25 mouse cellular contexts compared by ENCODE assay signal in the genomic region with DNA sequence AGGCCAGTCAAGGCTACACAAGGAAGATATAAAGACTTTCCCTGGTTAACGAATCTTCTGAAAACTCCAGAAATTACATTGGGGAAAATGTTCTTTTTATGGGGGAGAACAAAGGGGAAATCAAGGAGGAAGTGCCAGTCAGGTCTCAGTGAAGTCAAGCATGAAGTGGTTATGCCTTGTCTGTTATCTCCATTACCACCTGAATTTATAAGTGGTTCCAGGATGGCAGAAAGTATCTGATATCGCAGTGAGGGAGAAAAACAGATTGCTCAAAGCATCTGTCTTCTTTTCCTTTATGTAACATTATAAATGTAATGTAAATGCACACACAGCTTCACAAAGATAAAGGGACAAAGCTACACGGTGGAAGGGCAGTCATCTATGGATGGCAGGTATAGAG.
DNase-seq lines count a peak whose midpoint lies in the region; ATAC-seq and TF ChIP-seq lines count a peak whose summit lies in the region.
"Had no signal": no experiment of that assay in that cellular context is flagged by ENCODE, and none has a peak within 500 bp of the region (broad histone marks: within the 10 kb centered on the region; RNA-seq: fewer than 3 reads in every experiment).

No protein-coding gene starts in this region.

- 73% methylated on average over 3 of the region's 3 CpGs for WGBS in forebrain, postnatal 0 days
- 78% methylated on average over 3 of the region's 3 CpGs for WGBS in heart, embryonic 12.5 days

- TF ChIP-seq CTCF in G1E (IDR thresholded peaks at IDR 0.05; ENCODE audit: low read depth, low read length), result no peak
- TF ChIP-seq CTCF in forebrain, postnatal 0 days (IDR thresholded peaks at IDR 0.05; ENCODE audit: low read depth), result no peak

- H3K9ac ChIP-seq in forebrain, postnatal 0 days, result no peak overlapping the region
- no peak overlapping the region for H3K9ac ChIP-seq in heart, embryonic 12.5 days
- H3K9ac ChIP-seq: embryonic facial prominence, embryonic 13.5 days; embryonic facial prominence, embryonic 15.5 days; forebrain, embryonic 12.5 days had no signal

- H3K27ac ChIP-seq in forebrain, postnatal 0 days (ENCODE audit: low read depth, low read length), result no peak overlapping the region
- H3K27ac ChIP-seq in heart, embryonic 12.5 days (ENCODE audit: poor library complexity, severe bottlenecking), result no peak overlapping the region
- H3K27ac ChIP-seq: embryonic facial prominence, embryonic 13.5 days; embryonic facial prominence, embryonic 15.5 days; forebrain, embryonic 10.5 days; forebrain, embryonic 12.5 days had no signal

- peak; percentile 35 for DNase-seq in 416B (ENCODE audit: low read depth)
- DNase-seq in G1E (ENCODE audit: low spot score), result no peak
- DNase-seq in MEL-GATA-1-ER (ENCODE audit: extremely low read depth, low read depth), result peak; percentile 51
- no peak for DNase-seq in forebrain, postnatal 0 days
- no peak for DNase-seq in cerebellum, postnatal 36 days
- DNase-seq: adrenal gland, adult 2 months; adrenal gland, postnatal 10 days; adrenal gland, postnatal 25 days; B cell, adult 2 months; cerebellum, adult 11 months; cerebellum, adult 18-20 months; cerebellum, adult 8-10 months; cerebellum, adult 9-11 months; cerebellum, postnatal 14 days; embryo, embryonic 11 days had no signal

- no peaks in the 10 kb centered on the region for H3K4me1 ChIP-seq in G1E (ENCODE audit: insufficient read depth, low read depth, low read length)
- H3K4me1 ChIP-seq in forebrain, postnatal 0 days (ENCODE audit: insufficient read depth), result no peaks in the 10 kb centered on the region
- H3K4me1 ChIP-seq in heart, embryonic 12.5 days (replicated peaks), result peaks cover 17% of the 10 kb centered on the region
- H3K4me1 ChIP-seq: embryonic facial prominence, embryonic 13.5 days; forebrain, embryonic 10.5 days; forebrain, embryonic 12.5 days had no signal

- H3K4me3 ChIP-seq in G1E (ENCODE audit: low read depth, low read length), result no peak overlapping the region
- no peak overlapping the region for H3K4me3 ChIP-seq in forebrain, postnatal 0 days (ENCODE audit: low read depth, low read length)
- no peak overlapping the region for H3K4me3 ChIP-seq in heart, embryonic 12.5 days
- H3K4me3 ChIP-seq: embryonic facial prominence, embryonic 13.5 days; embryonic facial prominence, embryonic 15.5 days; erythroblast, embryonic 14.5 days; forebrain, embryonic 10.5 days; forebrain, embryonic 12.5 days had no signal

- no peak overlapping the region for H3K4me2 ChIP-seq in forebrain, postnatal 0 days (ENCODE audit: low read depth)
- H3K4me2 ChIP-seq in heart, embryonic 12.5 days, result no peak overlapping the region
- H3K4me2 ChIP-seq: embryonic facial prominence, embryonic 13.5 days; embryonic facial prominence, embryonic 15.5 days; forebrain, embryonic 12.5 days had no signal

- H3K9me3 ChIP-seq in G1E (replicated peaks), result peaks cover 41% of the 10 kb centered on the region
- H3K9me3 ChIP-seq in forebrain, postnatal 0 days (ENCODE audit: low read length), result no peaks in the 10 kb centered on the region
- no peaks in the 10 kb centered on the region for H3K9me3 ChIP-seq in heart, embryonic 12.5 days (replicated peaks)
- H3K9me3 ChIP-seq: embryonic facial prominence, embryonic 13.5 days; embryonic facial prominence, embryonic 15.5 days; forebrain, embryonic 10.5 days; forebrain, embryonic 12.5 days had no signal

- no peaks in the 10 kb centered on the region for H3K27me3 ChIP-seq in G1E (ENCODE audit: insufficient read depth, low read length)
- H3K27me3 ChIP-seq in forebrain, postnatal 0 days (ENCODE audit: insufficient read depth, low read length), result no peaks in the 10 kb centered on the region
- H3K27me3 ChIP-seq in heart, embryonic 12.5 days (replicated peaks), result no peaks in the 10 kb centered on the region
- H3K27me3 ChIP-seq: CH12.LX; embryonic facial prominence, embryonic 13.5 days; embryonic facial prominence, embryonic 15.5 days; forebrain, embryonic 12.5 days had no signal

- H3K36me3 ChIP-seq in G1E (replicated peaks), result no peaks in the 10 kb centered on the region
- no peaks in the 10 kb centered on the region for H3K36me3 ChIP-seq in forebrain, postnatal 0 days (ENCODE audit: insufficient read depth)
- no peaks in the 10 kb centered on the region for H3K36me3 ChIP-seq in heart, embryonic 12.5 days
- H3K36me3 ChIP-seq: embryonic facial prominence, embryonic 13.5 days; embryonic facial prominence, embryonic 15.5 days; forebrain, embryonic 10.5 days; forebrain, embryonic 12.5 days had no signal

- ATAC-seq in G1E (ENCODE audit: extremely low read depth, insufficient number of reproducible peaks, low FRiP score, poor library complexity, severe bottlenecking), result peak; percentile 9; the same call in 1 of the 2 replicates
- ATAC-seq in forebrain, postnatal 0 days, result no peak
- no peak for ATAC-seq in heart, embryonic 12.5 days (ENCODE audit: insufficient number of reproducible peaks, low FRiP score)
- ATAC-seq: CD4-positive, CD25-positive, alpha-beta regulatory T cell, adult 4 months; forebrain, embryonic 14.5 days; forebrain, embryonic 16.5 days had no signal

Comparison
In these comparisons a context has a peak if more than half of its experiments do, and no peak if none do; other contexts are left out.
1. DNase-seq: peak in 416B (single experiment) and MEL-GATA-1-ER (single experiment); none in G1E (single experiment), forebrain, postnatal 0 days (single experiment) and cerebellum, postnatal 36 days (0 of 2).